Mouse (Mus musculus) megakaryocyte, embryonic 14.5 days (primary cell): ENCODE data around the gene Hint1.

Experiments used
- FLI1 ChIP-seq: IDR thresholded peaks from 2 replicates; pipeline ENCODE4 v1.6.1; 2012; ENCODE audit warnings: low read length, inconsistent platforms, mixed read lengths
- GATA1 ChIP-seq: IDR thresholded peaks from 3 replicates; pipeline ENCODE4 v1.6.1; 2012; ENCODE audit warnings: mixed read lengths, low read length, inconsistent platforms, borderline replicate concordance

GRCm38 (mm10) chr11:54903940-54904706 is 37.9 kb downstream of the Hint1 start:
- TF ChIP-seq GATA1 (no peak), FLI1 (no peak)
